Mouse (Mus musculus): ENCODE measurements at regions not wholly inside any gene's neighbourhood (a gene's known extent, or its start where the extent isn't known, plus 50 kb on each side); places are given as distances from the start of the nearest gene placed in this dataset.

- ATAC-seq (ENCODE audit: low read depth) = no peak
- H3K36me3 ChIP-seq (ENCODE audit: control insufficient read depth, insufficient read depth, low read length) = no peaks in the 10 kb centered on the region
- no peaks in the 10 kb centered on the region for H3K4me1 ChIP-seq (replicated peaks; ENCODE audit: control insufficient read depth, insufficient read depth, low read length)
- WGBS = 53% methylated on average over 6 of the region's 6 CpGs
- no peak overlapping the region for H3K4me3 ChIP-seq (ENCODE audit: low read length)
- H3K4me2 ChIP-seq (ENCODE audit: low read depth, low read length) = no peak overlapping the region
- H3K27me3 ChIP-seq (ENCODE audit: control insufficient read depth, insufficient read depth, low read depth, low read length) = no peaks in the 10 kb centered on the region
- H3K27ac ChIP-seq (ENCODE audit: low read length) = no peak overlapping the region
- no peak overlapping the region for H3K9ac ChIP-seq (ENCODE audit: low read length)
- H3K9me3 ChIP-seq (ENCODE audit: control insufficient read depth, low read length) = no peaks in the 10 kb centered on the region
These were observed 1214.9 kb upstream of the Cited2 start for GRCm38 (mm10) chr10:16508161-16508560.

- Histone ChIP-seq H3K4me2 (ENCODE audit: low read depth, low read length) (no peak overlapping the region), H3K27me3 (ENCODE audit: control insufficient read depth, insufficient read depth, low read depth, low read length) (no peaks in the 10 kb centered on the region), H3K27ac (ENCODE audit: low read length) (no peak overlapping the region), H3K9ac (ENCODE audit: low read length) (no peak overlapping the region), H3K4me3 (ENCODE audit: low read length) (no peak overlapping the region), H3K4me1 (replicated peaks; ENCODE audit: control insufficient read depth, insufficient read depth, low read length) (no peaks in the 10 kb centered on the region), H3K9me3 (ENCODE audit: control insufficient read depth, low read length) (no peaks in the 10 kb centered on the region), H3K36me3 (ENCODE audit: control insufficient read depth, insufficient read depth, low read length) (no peaks in the 10 kb centered on the region)
- ATAC-seq (ENCODE audit: low read depth) = no peak
- WGBS = 62% methylated on average over 2 of the region's 2 CpGs
These were observed 1208.4 kb upstream of the Cited2 start for GRCm38 (mm10) chr10:16514656-16515055.

DNA sequence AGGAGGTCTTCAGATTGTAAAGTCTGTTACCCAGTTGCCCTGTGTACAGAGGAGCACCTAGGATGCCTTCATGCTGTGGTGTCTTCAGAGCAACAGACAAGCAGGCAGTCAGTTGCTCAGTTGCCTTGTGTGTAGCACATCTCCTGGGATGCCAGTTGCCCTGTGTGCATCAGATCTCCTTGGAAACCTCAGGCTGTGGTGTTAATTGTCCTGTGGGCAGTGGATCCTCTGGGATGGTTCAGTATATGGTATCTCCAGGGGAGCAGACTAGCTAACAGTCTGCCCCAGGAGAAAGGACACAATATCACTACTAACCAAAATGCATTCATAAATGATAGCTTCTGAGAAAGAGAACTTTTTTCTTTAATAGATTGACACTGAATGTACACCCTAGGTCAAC, 1201.1 kb upstream of the Cited2 start:
- Histone ChIP-seq H3K9me3 (ENCODE audit: control insufficient read depth, low read length) (no peaks in the 10 kb centered on the region), H3K9ac (ENCODE audit: low read length) (no peak overlapping the region), H3K27me3 (ENCODE audit: control insufficient read depth, insufficient read depth, low read depth, low read length) (no peaks in the 10 kb centered on the region), H3K4me1 (replicated peaks; ENCODE audit: control insufficient read depth, insufficient read depth, low read length) (no peaks in the 10 kb centered on the region), H3K4me3 (ENCODE audit: low read length) (no peak overlapping the region), H3K27ac (ENCODE audit: low read length) (no peak overlapping the region), H3K36me3 (ENCODE audit: control insufficient read depth, insufficient read depth, low read length) (no peaks in the 10 kb centered on the region), H3K4me2 (ENCODE audit: low read depth, low read length) (no peak overlapping the region)
- no peak for ATAC-seq (ENCODE audit: low read depth)

GRCm38 (mm10) chr10:16524101-16524500, 1198.9 kb upstream of the Cited2 start:
- no peak overlapping the region for H3K27ac ChIP-seq (ENCODE audit: low read length)
- H3K4me1 ChIP-seq (replicated peaks; ENCODE audit: control insufficient read depth, insufficient read depth, low read length) = no peaks in the 10 kb centered on the region
- H3K9ac ChIP-seq (ENCODE audit: low read length) = no peak overlapping the region
- H3K4me3 ChIP-seq (ENCODE audit: low read length) = no peak overlapping the region
- WGBS = 82% methylated on average over 1 of the region's 1 CpGs
- H3K4me2 ChIP-seq (ENCODE audit: low read depth, low read length) = no peak overlapping the region
- no peak for ATAC-seq (ENCODE audit: low read depth)
- H3K36me3 ChIP-seq (ENCODE audit: control insufficient read depth, insufficient read depth, low read length) = no peaks in the 10 kb centered on the region
- H3K9me3 ChIP-seq (ENCODE audit: control insufficient read depth, low read length) = no peaks in the 10 kb centered on the region
- H3K27me3 ChIP-seq (ENCODE audit: control insufficient read depth, insufficient read depth, low read depth, low read length) = no peaks in the 10 kb centered on the region

- ATAC-seq (ENCODE audit: low read depth) = no peak
- H3K27ac ChIP-seq (ENCODE audit: low read length) = no peak overlapping the region
- no peak overlapping the region for H3K4me3 ChIP-seq (ENCODE audit: low read length)
- no peaks in the 10 kb centered on the region for H3K36me3 ChIP-seq (ENCODE audit: control insufficient read depth, insufficient read depth, low read length)
- H3K9ac ChIP-seq (ENCODE audit: low read length) = no peak overlapping the region
- H3K9me3 ChIP-seq (ENCODE audit: control insufficient read depth, low read length) = no peaks in the 10 kb centered on the region
- H3K4me1 ChIP-seq (replicated peaks; ENCODE audit: control insufficient read depth, insufficient read depth, low read length) = no peaks in the 10 kb centered on the region
- WGBS = 49% methylated on average over 1 of the region's 1 CpGs
- H3K4me2 ChIP-seq (ENCODE audit: low read depth, low read length) = no peak overlapping the region
- no peaks in the 10 kb centered on the region for H3K27me3 ChIP-seq (ENCODE audit: control insufficient read depth, insufficient read depth, low read depth, low read length)
These were observed 1195.3 kb upstream of the Cited2 start for GRCm38 (mm10) chr10:16527693-16528092.

- Histone ChIP-seq H3K27ac (ENCODE audit: low read length) (no peak overlapping the region), H3K4me2 (ENCODE audit: low read depth, low read length) (no peak overlapping the region), H3K9me3 (ENCODE audit: control insufficient read depth, low read length) (no peaks in the 10 kb centered on the region), H3K27me3 (ENCODE audit: control insufficient read depth, insufficient read depth, low read depth, low read length) (no peaks in the 10 kb centered on the region), H3K4me3 (ENCODE audit: low read length) (no peak overlapping the region), H3K36me3 (ENCODE audit: control insufficient read depth, insufficient read depth, low read length) (no peaks in the 10 kb centered on the region), H3K4me1 (replicated peaks; ENCODE audit: control insufficient read depth, insufficient read depth, low read length) (no peaks in the 10 kb centered on the region), H3K9ac (ENCODE audit: low read length) (no peak overlapping the region)
- no peak for ATAC-seq (ENCODE audit: low read depth)
- 23% methylated on average over 3 of the region's 3 CpGs for WGBS
These were observed 1185.4 kb upstream of the Cited2 start for GRCm38 (mm10) chr10:16537660-16538059.

- Histone ChIP-seq H3K4me3 (ENCODE audit: low read length) (no peak overlapping the region), H3K27me3 (ENCODE audit: control insufficient read depth, insufficient read depth, low read depth, low read length) (no peaks in the 10 kb centered on the region), H3K9me3 (ENCODE audit: control insufficient read depth, low read length) (no peaks in the 10 kb centered on the region), H3K9ac (ENCODE audit: low read length) (no peak overlapping the region), H3K4me2 (ENCODE audit: low read depth, low read length) (no peak overlapping the region), H3K27ac (ENCODE audit: low read length) (no peak overlapping the region), H3K4me1 (replicated peaks; ENCODE audit: control insufficient read depth, insufficient read depth, low read length) (no peaks in the 10 kb centered on the region), H3K36me3 (ENCODE audit: control insufficient read depth, insufficient read depth, low read length) (no peaks in the 10 kb centered on the region)
- 53% methylated on average over 1 of the region's 1 CpGs for WGBS
- ATAC-seq (ENCODE audit: low read depth) = no peak
These were observed 1184.6 kb upstream of the Cited2 start for GRCm38 (mm10) chr10:16538379-16538778.

DNA sequence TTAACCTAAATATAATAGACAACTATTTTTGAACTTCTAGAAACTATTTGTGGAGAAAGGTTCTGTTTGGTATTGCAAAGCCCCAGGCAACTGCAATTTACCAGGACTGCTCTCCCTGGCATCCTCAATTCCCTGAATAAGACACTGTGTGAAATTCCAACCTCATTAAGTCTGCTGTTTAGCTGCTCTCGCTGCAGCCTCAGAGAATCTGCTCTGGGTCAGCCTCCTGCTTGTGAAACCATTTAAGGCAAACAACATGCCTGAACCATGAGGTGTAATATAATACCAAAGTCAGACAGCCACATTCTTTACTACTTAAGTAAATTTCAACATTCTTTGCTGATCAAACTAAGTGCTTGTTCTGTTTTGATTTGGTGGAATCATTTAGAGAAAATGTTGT, 1177.6 kb upstream of the Cited2 start:
- H3K4me1 ChIP-seq (replicated peaks; ENCODE audit: control insufficient read depth, insufficient read depth, low read length) = peaks cover 6% of the 10 kb centered on the region
- no peak overlapping the region for H3K4me3 ChIP-seq (ENCODE audit: low read length)
- no peak overlapping the region for H3K9ac ChIP-seq (ENCODE audit: low read length)
- no peaks in the 10 kb centered on the region for H3K27me3 ChIP-seq (ENCODE audit: control insufficient read depth, insufficient read depth, low read depth, low read length)
- no peaks in the 10 kb centered on the region for H3K9me3 ChIP-seq (ENCODE audit: control insufficient read depth, low read length)
- WGBS = 7% methylated on average over 1 of the region's 1 CpGs
- H3K27ac ChIP-seq (ENCODE audit: low read length) = peak overlapping the region; percentile 52; the same call in 1 of the 2 replicates
- peak; percentile 65 for ATAC-seq (ENCODE audit: low read depth)
- H3K36me3 ChIP-seq (ENCODE audit: control insufficient read depth, insufficient read depth, low read length) = no peaks in the 10 kb centered on the region
- no peak overlapping the region for H3K4me2 ChIP-seq (ENCODE audit: low read depth, low read length)

- Histone ChIP-seq H3K4me3 (ENCODE audit: low read length) (no peak overlapping the region), H3K27me3 (ENCODE audit: control insufficient read depth, insufficient read depth, low read depth, low read length) (no peaks in the 10 kb centered on the region), H3K27ac (ENCODE audit: low read length) (no peak overlapping the region), H3K4me1 (replicated peaks; ENCODE audit: control insufficient read depth, insufficient read depth, low read length) (no peaks in the 10 kb centered on the region), H3K9ac (ENCODE audit: low read length) (no peak overlapping the region), H3K4me2 (ENCODE audit: low read depth, low read length) (no peak overlapping the region), H3K9me3 (ENCODE audit: control insufficient read depth, low read length) (no peaks in the 10 kb centered on the region), H3K36me3 (ENCODE audit: control insufficient read depth, insufficient read depth, low read length) (no peaks in the 10 kb centered on the region)
- 54% methylated on average over 3 of the region's 3 CpGs for WGBS
- ATAC-seq (ENCODE audit: low read depth) = peak; percentile 47; the same call in 1 of the 2 replicates
These were observed 1170.0 kb upstream of the Cited2 start for GRCm38 (mm10) chr10:16552861-16553635.

DNA sequence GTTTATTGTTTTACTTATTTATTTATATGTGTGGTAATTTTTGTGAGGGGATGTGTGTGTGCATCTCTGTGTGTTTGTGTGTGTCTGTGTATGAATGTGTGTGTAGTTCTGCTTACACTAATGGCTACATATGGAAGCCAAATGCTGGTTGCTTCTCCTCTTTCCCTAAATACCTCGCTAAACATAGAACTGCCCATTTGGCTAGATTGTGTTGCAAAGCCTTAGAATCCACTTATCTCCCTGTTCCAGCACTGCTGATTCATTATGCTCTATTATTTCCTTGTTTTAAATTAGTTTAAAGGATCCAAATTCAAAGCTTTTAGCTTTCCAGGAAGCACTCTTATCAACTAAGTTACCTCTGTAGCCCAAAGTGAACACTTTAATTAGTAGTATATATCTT, 1148.5 kb upstream of the Cited2 start:
- WGBS = 65% methylated on average over 1 of the region's 1 CpGs
- H3K4me2 ChIP-seq (ENCODE audit: low read depth, low read length) = no peak overlapping the region
- no peaks in the 10 kb centered on the region for H3K36me3 ChIP-seq (ENCODE audit: control insufficient read depth, insufficient read depth, low read length)
- no peaks in the 10 kb centered on the region for H3K9me3 ChIP-seq (ENCODE audit: control insufficient read depth, low read length)
- ATAC-seq (ENCODE audit: low read depth) = no peak
- no peak overlapping the region for H3K27ac ChIP-seq (ENCODE audit: low read length)
- no peaks in the 10 kb centered on the region for H3K4me1 ChIP-seq (replicated peaks; ENCODE audit: control insufficient read depth, insufficient read depth, low read length)
- H3K4me3 ChIP-seq (ENCODE audit: low read length) = no peak overlapping the region
- H3K9ac ChIP-seq (ENCODE audit: low read length) = no peak overlapping the region
- H3K27me3 ChIP-seq (ENCODE audit: control insufficient read depth, insufficient read depth, low read depth, low read length) = no peaks in the 10 kb centered on the region

All from lung, embryonic 16.5 days (tissue).